Mouse (Mus musculus) hindbrain, postnatal 0 days (tissue): ENCODE measurements around the gene Apaf1. TPM values are rescaled to one million over a fixed set of nuclear protein-coding genes. Genes with fewer than 3 reads are reported as not detected.

Experiments
- ATAC-seq: fragments of 200-750 bp; cut with Nextera tagmentation; 2 replicates; pipeline ENCODE4 v1.8.0; 2017; ENCODE audit warnings: mild to moderate bottlenecking, moderate TSS enrichment, moderate library complexity
- DNase-seq: peaks from one replicate; pipeline ENCODE4 v3.0.0-alpha.2; 2015; ENCODE audit warnings: low spot score
- H3K27ac ChIP-seq: fragments of 300-500 bp; sonication (generic); 2 replicates; pipeline ENCODE4 v1.5.1; 2014; ENCODE audit warnings: mild to moderate bottlenecking
- H3K27me3 ChIP-seq: fragments of 300-500 bp; sonication (generic); 2 replicates; pipeline ENCODE4 v1.6.1; 2014; ENCODE audit warnings: low read length, mixed read lengths; ENCODE audit not compliant: insufficient read depth
- H3K36me3 ChIP-seq: fragments of 300-500 bp; sonication (generic); 2 replicates; pipeline ENCODE4 v1.6.1; 2014; ENCODE audit warnings: low read length, mixed read lengths; ENCODE audit not compliant: insufficient read depth
- H3K4me1 ChIP-seq: fragments of 300-500 bp; sonication (generic); 2 replicates; pipeline ENCODE4 v1.6.1; 2014; ENCODE audit warnings: antibody characterized with exemption, low read length, mixed read lengths; ENCODE audit not compliant: insufficient read depth
- H3K4me2 ChIP-seq: fragments of 300-500 bp; sonication (generic); 2 replicates; pipeline ENCODE4 v1.6.1; 2014; ENCODE audit warnings: low read depth, mild to moderate bottlenecking, low read length, moderate library complexity, mixed read lengths
- H3K4me3 ChIP-seq: fragments of 300-500 bp; sonication (generic); 2 replicates; pipeline ENCODE4 v1.5.1; 2014; ENCODE audit warnings: low read length
- H3K9ac ChIP-seq: fragments of 300-500 bp; sonication (generic); replicated peaks from 2 replicates; pipeline ENCODE4 v1.6.1; 2014; ENCODE audit warnings: mild to moderate bottlenecking, low read length, moderate library complexity, mixed read lengths
- H3K9me3 ChIP-seq: fragments of 300-500 bp; sonication (generic); 2 replicates; pipeline ENCODE4 v1.6.1; 2016; ENCODE audit warnings: low read length, mixed read lengths
- CTCF ChIP-seq: IDR thresholded peaks from 2 replicates; pipeline ENCODE4 v1.5.1; 2016; ENCODE audit warnings: antibody characterized with exemption, control low read depth, low read depth
- WGBS: fragments of 180-500 bp; shearing (Covaris S2); extraction: QIAGEN DNeasy Blood & Tissue Kit; methylation state at CpG from one replicate; pipeline ENCODE4 v1.1.7; 2014; 5-methylcytosine and 5-hydroxymethylcytosine counted together
- polyA plus RNA-seq: library from polyadenylated mRNA; unstranded; fragments of >200 nt; fragmentation: Nextera tagmentation; extraction: Ambion mirVana; gene quantifications from 2 replicates; pipeline ENCODE4 v1.2.1, GENCODE M21; 2015
- total RNA-seq: library from RNA; depleted of rRNA; stranded (reverse); fragments of >200 nt; gene quantifications from 2 replicates; pipeline ENCODE4 v1.2.3, GENCODE M21; 2014

Apaf1 gene
- total and polyA plus RNA-seq, 2 experiments from 2014 or later, result 13.8 to 38.9 TPM

DNA sequence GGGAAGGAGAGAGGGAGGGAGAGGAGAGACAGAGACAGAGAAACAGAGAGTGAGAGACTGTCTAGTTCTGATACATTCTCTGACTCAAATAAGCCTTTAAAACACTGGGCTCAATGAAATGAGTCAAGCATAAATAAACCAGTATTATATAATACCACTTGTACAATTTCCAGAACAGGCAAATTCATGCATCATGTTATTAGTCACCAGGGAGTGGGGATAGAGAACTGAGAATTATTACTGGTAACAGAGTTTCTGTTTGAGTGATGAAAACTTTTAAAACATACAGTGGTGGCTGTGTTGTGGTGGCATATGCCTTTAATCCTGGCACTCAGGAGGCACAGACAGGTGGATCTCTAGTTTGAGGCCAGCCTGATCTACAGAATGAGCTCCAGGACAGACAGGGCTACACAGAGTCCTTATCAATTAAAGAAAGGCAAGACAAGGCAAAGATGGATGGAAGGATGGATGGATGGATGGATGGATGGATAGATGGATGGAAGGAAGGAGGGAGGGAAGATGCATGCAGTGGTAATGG, 53.5 kb downstream of the Apaf1 start:
- peaks cover 3% of the 10 kb centered on the region; the same call in 1 of the 2 replicates for H3K36me3 ChIP-seq
- ATAC-seq, result no peak
- no peak overlapping the region for H3K9ac ChIP-seq
- no peak overlapping the region for H3K27ac ChIP-seq
- no peaks in the 10 kb centered on the region for H3K27me3 ChIP-seq
- TF ChIP-seq CTCF, result no peak
- no peaks in the 10 kb centered on the region for H3K9me3 ChIP-seq
- no peaks in the 10 kb centered on the region for H3K4me1 ChIP-seq
- no peak overlapping the region for H3K4me2 ChIP-seq
- no peak for DNase-seq
- no peak overlapping the region for H3K4me3 ChIP-seq

DNA sequence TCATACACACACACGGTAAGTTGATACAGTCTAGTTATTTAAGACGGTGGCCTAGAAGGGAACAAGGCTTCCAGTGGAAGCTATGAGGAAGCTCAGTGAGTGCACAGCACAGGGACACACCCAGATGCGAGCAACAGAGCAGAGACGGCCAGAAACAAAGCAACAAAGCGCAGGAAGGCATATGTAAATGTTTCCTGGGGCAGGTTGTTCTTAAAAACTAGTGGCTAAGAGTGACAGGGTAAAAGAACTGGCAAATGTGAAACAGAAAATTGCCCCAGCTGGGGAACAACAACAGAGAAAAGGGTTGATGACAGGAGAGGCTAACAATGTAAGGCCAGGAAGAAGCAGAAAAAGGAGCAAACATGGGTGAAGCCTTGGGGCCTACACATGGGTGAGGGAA, 54.6 kb downstream of the Apaf1 start:
- ATAC-seq (no peak), DNase-seq (no peak)
- 83% methylated on average over 5 of the region's 5 CpGs for WGBS
- Histone ChIP-seq H3K36me3 (peaks cover 3% of the 10 kb centered on the region; the same call in 1 of the 2 replicates), H3K9me3 (no peaks in the 10 kb centered on the region), H3K4me3 (no peak overlapping the region), H3K4me2 (no peak overlapping the region), H3K9ac (no peak overlapping the region), H3K4me1 (no peaks in the 10 kb centered on the region), H3K27ac (no peak overlapping the region), H3K27me3 (no peaks in the 10 kb centered on the region)
- TF ChIP-seq CTCF, result no peak

DNA sequence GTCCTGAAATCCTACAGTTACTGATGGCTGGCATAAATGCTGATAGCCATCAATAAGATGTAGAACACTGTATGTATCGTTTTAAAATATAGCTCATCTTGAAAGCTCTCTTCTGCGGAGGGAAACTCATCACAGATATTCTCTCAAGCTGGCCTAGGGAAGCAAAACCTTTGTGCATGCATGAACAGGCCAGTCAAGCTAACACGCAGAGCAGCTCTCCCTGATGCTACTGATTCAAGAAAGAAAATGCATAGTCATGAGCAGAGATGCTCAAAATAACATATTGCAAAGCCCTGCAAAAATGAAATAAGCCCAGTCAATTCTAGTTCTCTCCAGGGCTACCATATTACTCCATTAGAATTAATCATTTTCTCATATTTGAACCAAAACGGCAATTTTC, 55.1 kb downstream of the Apaf1 start:
- no peaks in the 10 kb centered on the region for H3K4me1 ChIP-seq
- H3K36me3 ChIP-seq, result peaks cover 3% of the 10 kb centered on the region; the same call in 1 of the 2 replicates
- no peak overlapping the region for H3K4me2 ChIP-seq
- no peaks in the 10 kb centered on the region for H3K9me3 ChIP-seq
- H3K27me3 ChIP-seq, result no peaks in the 10 kb centered on the region
- no peak for TF ChIP-seq CTCF
- no peak overlapping the region for H3K9ac ChIP-seq
- H3K27ac ChIP-seq, result no peak overlapping the region
- ATAC-seq (no peak), DNase-seq (no peak)
- no peak overlapping the region for H3K4me3 ChIP-seq
- 93% methylated on average over 4 of the region's 4 CpGs for WGBS

DNA sequence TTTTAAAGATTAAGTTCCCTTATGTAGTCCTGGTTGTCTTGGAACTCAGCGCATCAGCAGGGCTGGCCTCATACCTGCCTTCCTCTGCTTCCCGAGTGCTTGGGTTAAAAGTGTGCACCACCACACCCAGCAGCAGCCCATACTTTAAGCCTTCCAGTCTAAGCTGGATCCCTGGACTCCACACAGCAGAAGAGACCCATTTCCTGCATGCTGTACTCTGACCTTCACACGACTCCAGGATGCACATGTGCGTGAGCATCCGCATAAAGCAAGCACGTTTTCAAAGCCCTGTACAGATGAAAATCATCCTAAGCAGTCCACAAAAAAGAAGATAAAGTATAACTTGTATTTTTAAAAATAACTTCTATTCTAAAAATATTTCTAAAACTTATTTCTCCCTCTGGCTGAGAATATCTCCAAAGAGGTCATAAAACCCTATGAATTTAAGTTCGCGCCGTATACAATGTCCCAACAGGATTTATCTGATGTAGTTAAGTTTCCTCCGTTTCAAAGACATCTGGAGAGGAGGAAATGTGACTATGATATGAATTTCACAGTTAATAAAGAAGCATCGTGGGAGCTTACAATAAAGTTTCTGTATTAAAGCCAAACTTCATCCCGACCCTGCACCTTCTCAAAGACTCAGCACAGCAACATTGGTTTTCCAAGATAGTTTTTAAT, 76.6 kb downstream of the Apaf1 start:
- Histone ChIP-seq H3K9ac (no peak overlapping the region), H3K9me3 (no peaks in the 10 kb centered on the region), H3K4me2 (no peak overlapping the region), H3K27me3 (no peaks in the 10 kb centered on the region), H3K4me3 (no peak overlapping the region), H3K27ac (no peak overlapping the region), H3K36me3 (peaks cover 4% of the 10 kb centered on the region; the same call in 1 of the 2 replicates), H3K4me1 (no peaks in the 10 kb centered on the region)
- no peak for ATAC-seq
- DNase-seq, result no peak
- 90% methylated on average over 12 of the region's 12 CpGs for WGBS
- TF ChIP-seq CTCF, result no peak

DNA sequence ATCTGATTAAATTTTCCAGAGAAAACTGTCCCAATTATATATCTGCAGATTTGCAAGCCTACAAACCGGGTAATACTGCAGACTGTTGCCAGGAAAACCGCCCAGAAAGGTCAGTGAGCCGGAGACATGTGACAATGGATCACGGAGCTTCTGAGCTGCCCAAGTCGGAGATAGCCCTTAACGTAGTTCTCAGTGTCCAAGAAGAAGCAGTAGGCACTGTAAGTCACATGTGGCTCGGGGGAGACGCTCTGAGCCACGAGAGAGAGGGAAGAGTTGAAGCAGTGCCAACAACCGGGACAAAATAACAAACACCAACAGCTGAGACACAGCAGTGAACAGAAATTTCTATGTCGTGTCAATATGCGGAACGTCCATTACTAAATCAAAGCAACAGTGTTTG, 81.1 kb downstream of the Apaf1 start:
- ATAC-seq, result no peak

DNA sequence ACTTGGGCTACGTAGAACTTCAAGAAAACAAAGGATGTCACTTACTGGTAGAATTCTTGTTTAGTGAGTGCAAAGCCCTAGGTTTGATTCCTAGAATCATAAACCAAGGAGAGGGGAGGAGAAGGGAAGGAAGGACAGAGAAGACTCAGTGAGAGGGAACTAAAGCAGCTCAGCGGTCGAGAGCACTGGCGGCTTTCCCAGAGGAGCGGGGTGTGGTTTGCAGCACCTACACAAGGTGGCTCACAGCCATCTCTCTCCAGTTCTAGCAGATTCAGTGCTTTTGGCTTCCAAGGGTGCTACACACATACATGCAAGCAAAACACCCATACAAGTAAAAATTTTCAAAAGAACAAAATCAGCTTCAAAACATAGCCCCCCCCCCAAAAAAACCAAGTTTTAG, 82.7 kb downstream of the Apaf1 start:
- 69% methylated on average over 5 of the region's 5 CpGs for WGBS
- no peak overlapping the region for H3K9ac ChIP-seq
- H3K4me1 ChIP-seq, result no peaks in the 10 kb centered on the region
- TF ChIP-seq CTCF, result no peak
- no peak overlapping the region for H3K4me2 ChIP-seq
- ATAC-seq (no peak), DNase-seq (no peak)
- H3K27ac ChIP-seq, result no peak overlapping the region
- peaks cover 4% of the 10 kb centered on the region; the same call in 1 of the 2 replicates for H3K36me3 ChIP-seq
- H3K4me3 ChIP-seq, result no peak overlapping the region
- no peaks in the 10 kb centered on the region for H3K27me3 ChIP-seq
- H3K9me3 ChIP-seq, result no peaks in the 10 kb centered on the region

More for the DNA sequence above, 81.1 kb downstream of the Apaf1 start:
- Histone ChIP-seq H3K27ac (no peak overlapping the region), H3K4me3 (no peak overlapping the region), H3K9ac (no peak overlapping the region), H3K36me3 (no peaks in the 10 kb centered on the region), H3K4me1 (no peaks in the 10 kb centered on the region), H3K9me3 (no peaks in the 10 kb centered on the region), H3K27me3 (no peaks in the 10 kb centered on the region), H3K4me2 (no peak overlapping the region)
- 38% methylated on average over 13 of the region's 13 CpGs for WGBS
- TF ChIP-seq CTCF, result no peak
- peak; percentile 54 for DNase-seq

DNA sequence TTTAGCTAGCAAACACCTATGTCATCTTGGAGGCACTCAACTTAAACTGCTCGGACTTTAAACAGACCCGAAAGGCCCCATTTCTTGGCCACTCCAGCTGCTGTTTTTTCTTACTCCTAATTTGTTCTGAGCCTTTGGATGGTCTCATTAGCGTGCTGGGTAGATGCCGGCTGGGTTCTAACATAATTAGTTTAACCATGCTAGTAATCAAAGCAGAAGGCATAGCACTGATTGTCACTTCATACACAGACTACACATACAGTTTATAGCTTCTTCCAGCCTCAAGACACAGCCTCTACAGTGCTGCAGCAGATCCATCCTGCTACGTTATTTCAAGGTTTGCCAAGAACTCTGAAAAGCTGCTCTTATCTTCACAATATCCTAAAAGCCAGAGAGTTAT, 88.7 kb downstream of the Apaf1 start:
- ATAC-seq, result no peak
- peaks cover 4% of the 10 kb centered on the region; the same call in 1 of the 2 replicates for H3K36me3 ChIP-seq
- 54% methylated on average over 5 of the region's 5 CpGs for WGBS

More for the DNA sequence above, 88.7 kb downstream of the Apaf1 start:
- Histone ChIP-seq H3K4me3 (no peak overlapping the region), H3K27me3 (no peaks in the 10 kb centered on the region), H3K4me1 (no peaks in the 10 kb centered on the region), H3K9me3 (no peaks in the 10 kb centered on the region), H3K27ac (no peak overlapping the region), H3K4me2 (no peak overlapping the region), H3K9ac (no peak overlapping the region)
- DNase-seq, result no peak
- TF ChIP-seq CTCF, result no peak
